Mouse (Mus musculus) CH12.LX (cell line): ENCODE measurements at regions not wholly inside any gene's neighbourhood (a gene's known extent, or its start where the extent isn't known, plus 50 kb on each side); places are given as distances from the start of the nearest gene placed in this dataset.

Experiments used
- DNase-seq: peaks from one replicate; pipeline ENCODE4 v3.0.0-alpha.2; 2013; ENCODE audit errors: extremely low read depth
- H3K27ac ChIP-seq: 2 replicates; pipeline ENCODE4 v1.5.1; 2012; ENCODE audit warnings: low read depth, mild to moderate bottlenecking, control low read depth, moderate library complexity; ENCODE audit not compliant: insufficient read depth
- H3K27me3 ChIP-seq: replicated peaks from 2 replicates; pipeline ENCODE3; 2012; ENCODE audit warnings: inconsistent platforms
- H3K36me3 ChIP-seq, 2 experiments: replicated peaks in 1 of 2; 2 replicates each; pipeline versions ENCODE3 to v1.6.1; 2012; ENCODE audit warnings: inconsistent platforms in 1 of 2, low read length in 1 of 2, mild to moderate bottlenecking in 1 of 2, mixed read lengths in 1 of 2, moderate library complexity in 1 of 2; ENCODE audit not compliant: control insufficient read depth in 1 of 2, insufficient read depth in 1 of 2
- H3K4me1 ChIP-seq, 2 experiments: 2 replicates each; pipeline ENCODE4 v1.6.1; 2012; ENCODE audit warnings: inconsistent platforms in 1 of 2, moderate library complexity in 1 of 2; ENCODE audit not compliant: insufficient read depth in 2 of 2, control insufficient read depth in 1 of 2
- H3K4me2 ChIP-seq: 2 replicates; pipeline ENCODE4 v1.6.1; 2012; ENCODE audit warnings: low read depth, mild to moderate bottlenecking, control low read depth; ENCODE audit not compliant: poor library complexity, insufficient read depth, severe bottlenecking
- H3K4me3 ChIP-seq, 3 experiments: fragments of 150-350 bp in 1 of 3; sonication (generic) in 1 of 3; replicated peaks in 1 of 3; 2 replicates each; pipeline versions ENCODE3 to v1.5.1; 2011 to 2012; ENCODE audit warnings: low read depth in 2 of 3, low read length in 2 of 3, mild to moderate bottlenecking in 2 of 3, moderate library complexity in 2 of 3, control low read depth in 1 of 3, improper control_type of control experiment in 1 of 3, inconsistent platforms in 1 of 3, mixed read lengths in 1 of 3; ENCODE audit not compliant: poor library complexity in 1 of 3
- H3K79me2 ChIP-seq: replicated peaks from 2 replicates; pipeline ENCODE4 v1.6.1; 2012; ENCODE audit warnings: mild to moderate bottlenecking, moderate library complexity; ENCODE audit not compliant: control insufficient read depth, poor library complexity, insufficient read depth, severe bottlenecking; ENCODE audit errors: extremely low read depth
- H3K9ac ChIP-seq: 2 replicates; pipeline ENCODE4 v1.6.1; 2012; ENCODE audit warnings: low read depth, mild to moderate bottlenecking, control low read depth, moderate library complexity; ENCODE audit not compliant: insufficient read depth
- H3K9me3 ChIP-seq: replicated peaks from 2 replicates; pipeline ENCODE3; 2012; ENCODE audit warnings: low read length, inconsistent platforms, mixed read lengths
- CHD2 ChIP-seq: IDR thresholded peaks from 2 replicates; pipeline ENCODE4 v1.6.1; 2011; ENCODE audit warnings: low read length, improper control_type of control experiment
- ELF1 ChIP-seq: IDR thresholded peaks from 2 replicates; pipeline ENCODE4 v1.6.1; 2014; ENCODE audit warnings: low read depth, mild to moderate bottlenecking, inconsistent platforms, low read length, improper control_type of control experiment
- ETS1 ChIP-seq: conservative IDR thresholded peaks from 2 replicates; pipeline ENCODE4 v1.6.1; 2012; ENCODE audit warnings: low read depth, mild to moderate bottlenecking, inconsistent platforms, low read length, improper control_type of control experiment, moderate library complexity
- GABPA ChIP-seq: IDR thresholded peaks from 2 replicates; pipeline ENCODE4 v1.6.1; 2012; ENCODE audit warnings: low read depth, low read length, improper control_type of control experiment, inconsistent platforms; ENCODE audit not compliant: insufficient replicate concordance
- HCFC1 ChIP-seq: IDR thresholded peaks from 2 replicates; pipeline ENCODE4 v1.6.1; 2012; ENCODE audit warnings: low read depth, mild to moderate bottlenecking, inconsistent platforms, low read length, improper control_type of control experiment
- JUN ChIP-seq: IDR thresholded peaks from 2 replicates; pipeline ENCODE4 v1.6.1; 2011; ENCODE audit warnings: low read depth, mild to moderate bottlenecking, low read length, improper control_type of control experiment, moderate library complexity; ENCODE audit not compliant: insufficient read depth
- JUND ChIP-seq: conservative IDR thresholded peaks from 2 replicates; pipeline ENCODE4 v1.6.1; 2011; ENCODE audit warnings: low read depth, low read length, improper control_type of control experiment
- KAT2A ChIP-seq: IDR thresholded peaks from 2 replicates; pipeline ENCODE4 v1.6.1; 2012; ENCODE audit warnings: low read length, improper control_type of control experiment, inconsistent platforms; ENCODE audit not compliant: insufficient replicate concordance
- MAFK ChIP-seq: IDR thresholded peaks from 2 replicates; pipeline ENCODE4 v1.6.1; 2011; ENCODE audit warnings: low read length, improper control_type of control experiment; ENCODE audit not compliant: insufficient replicate concordance
- MYC ChIP-seq: IDR thresholded peaks from 2 replicates; pipeline ENCODE4 v1.6.1; 2011; ENCODE audit warnings: low read depth, mild to moderate bottlenecking, improper control_type of control experiment, low read length
- NELFE ChIP-seq: IDR thresholded peaks from 2 replicates; pipeline ENCODE4 v1.6.1; 2011; ENCODE audit warnings: low read depth, low read length, improper control_type of control experiment
- NRF1 ChIP-seq: IDR thresholded peaks from 2 replicates; pipeline ENCODE4 v1.6.1; 2014; ENCODE audit warnings: low read depth, mild to moderate bottlenecking, inconsistent platforms, low read length, improper control_type of control experiment, moderate library complexity
- POLR2A ChIP-seq: IDR thresholded peaks from 2 replicates; pipeline ENCODE4 v1.6.1; 2011; ENCODE audit warnings: low read depth, mild to moderate bottlenecking, improper control_type of control experiment, low read length
- TCF12 ChIP-seq: IDR thresholded peaks from 2 replicates; pipeline ENCODE4 v1.6.1; 2014; ENCODE audit warnings: low read depth, mild to moderate bottlenecking, inconsistent platforms, low read length, improper control_type of control experiment
- ZC3H11A ChIP-seq: IDR thresholded peaks from 2 replicates; pipeline ENCODE4 v1.6.1; 2012; ENCODE audit warnings: low read depth, mild to moderate bottlenecking, inconsistent platforms, low read length, improper control_type of control experiment
- ZKSCAN1 ChIP-seq: IDR thresholded peaks from 2 replicates; pipeline ENCODE4 v1.6.1; 2012; ENCODE audit warnings: low read depth, inconsistent platforms, low read length, improper control_type of control experiment, borderline replicate concordance
- dilution Hi-C: fragments of 300-500 bp; cut with MboI; formaldehyde crosslinking; loops from 2 replicates; pipeline ENCODE4 v1.14.3; 2020; ENCODE audit warnings: low sequenced_read_pairs; ENCODE audit not compliant: extremely low pct_unique_long_range_greater_than_20kb, extremely low pct_ligation_motif_present
- in situ Hi-C: fragments of 300-500 bp; cut with MboI; formaldehyde crosslinking; loops from 3 replicates; pipeline ENCODE4 v1.14.3; 2019; ENCODE audit warnings: low sequenced_read_pairs, low pct_ligation_motif_present, low pct_unique_long_range_greater_than_20kb, mixed read lengths

DNA sequence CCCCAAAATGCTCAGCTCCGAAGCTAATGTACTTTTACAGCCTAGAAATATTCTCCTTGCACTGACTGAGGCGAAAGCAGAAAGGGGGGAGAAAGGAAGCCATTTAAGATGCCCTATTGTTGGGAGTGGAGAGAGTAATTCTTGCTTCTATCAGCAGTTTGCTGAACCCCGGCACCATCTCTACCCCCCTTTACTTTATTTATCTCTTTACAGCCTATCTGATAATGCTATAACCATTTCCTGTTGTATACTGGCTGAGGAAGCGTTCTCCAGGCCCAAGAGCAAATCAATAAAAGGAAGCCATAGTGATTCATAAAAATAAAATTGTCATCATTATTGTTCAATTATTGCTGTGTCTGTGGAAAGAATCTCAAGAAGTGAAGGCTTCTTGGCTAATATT, 177.5 kb downstream of the Psat1 start:
- no peak overlapping the region for H3K4me3 ChIP-seq
- H3K79me2 ChIP-seq: no peaks in the 10 kb centered on the region
- dilution Hi-C loops: no loop called here
- no peak overlapping the region for H3K9ac ChIP-seq
- no peak overlapping the region for H3K4me2 ChIP-seq
- TF ChIP-seq ZKSCAN1: no peak
- TF ChIP-seq ELF1: no peak
- TF ChIP-seq NELFE: no peak
- TF ChIP-seq JUN: no peak
- no peak for TF ChIP-seq JUND
- no peak for TF ChIP-seq HCFC1
- no peak for TF ChIP-seq MYC
- TF ChIP-seq ZC3H11A: no peak
- H3K36me3 ChIP-seq: no peaks in the 10 kb centered on the region
- no peaks in the 10 kb centered on the region for H3K27me3 ChIP-seq
- no peak overlapping the region for H3K27ac ChIP-seq
- DNase-seq: no peak
- peaks cover 0 to 30% of the 10 kb centered on the region in 2 experiments; a peak in 2 of 4 replicates for H3K4me1 ChIP-seq
- in situ Hi-C loops: no loop called here
- H3K9me3 ChIP-seq: no peaks in the 10 kb centered on the region

GRCm38 (mm10) chr19:15761086-15761485, 186.1 kb downstream of the Psat1 start:
- no peaks in the 10 kb centered on the region for H3K27me3 ChIP-seq
- no peaks in the 10 kb centered on the region for H3K9me3 ChIP-seq
- TF ChIP-seq TCF12 (no peak), CHD2 (no peak), KAT2A (no peak), MAFK (no peak), NELFE (no peak)
- no peak overlapping the region for H3K9ac ChIP-seq
- no peaks in the 10 kb centered on the region for H3K36me3 ChIP-seq
- H3K4me3 ChIP-seq: no peak overlapping the region
- in situ Hi-C loops (no loop called here), dilution Hi-C loops (no loop called here)
- no peak for DNase-seq
- H3K79me2 ChIP-seq: no peaks in the 10 kb centered on the region
- no peak overlapping the region for H3K4me2 ChIP-seq
- H3K4me1 ChIP-seq: peaks cover 0 to 4% of the 10 kb centered on the region in 2 experiments; a peak in 1 of 4 replicates
- H3K27ac ChIP-seq: no peak overlapping the region

- Histone ChIP-seq H3K4me3 (no peak overlapping the region), H3K79me2 (no peaks in the 10 kb centered on the region), H3K36me3 (no peaks in the 10 kb centered on the region), H3K9ac (no peak overlapping the region), H3K4me1 (no peaks in the 10 kb centered on the region), H3K27me3 (no peaks in the 10 kb centered on the region), H3K4me2 (no peak overlapping the region), H3K9me3 (no peaks in the 10 kb centered on the region), H3K27ac (no peak overlapping the region)
- dilution Hi-C loops (no loop called here), in situ Hi-C loops (no loop called here)
- TF ChIP-seq HCFC1 (no peak), GABPA (no peak), JUN (no peak), POLR2A (no peak), ETS1 (no peak), NRF1 (no peak), ZC3H11A (no peak)
- DNase-seq: no peak
Measured at GRCm38 (mm10) chr19:15745026-15745777, 201.9 kb downstream of the Psat1 start.
